Mouse (Mus musculus) brain, embryonic 14.5 days (tissue): ENCODE data around the gene Ppm1g.

Experiments used
- CTCF ChIP-seq: fragments of 200-500 bp; IDR thresholded peaks from 2 replicates; pipeline ENCODE4 v1.5.1; 2012; ENCODE audit warnings: inconsistent platforms, mild to moderate bottlenecking, moderate library complexity, borderline replicate concordance; ENCODE audit not compliant: insufficient read depth, insufficient read length; ENCODE audit errors: extremely low read depth
- POLR2A ChIP-seq: fragments of 200-500 bp; IDR thresholded peaks from 2 replicates; pipeline ENCODE4 v1.6.1; 2012; ENCODE audit warnings: mild to moderate bottlenecking, inconsistent platforms, borderline replicate concordance; ENCODE audit not compliant: poor library complexity, insufficient read depth, insufficient read length, severe bottlenecking; ENCODE audit errors: extremely low read depth

DNA sequence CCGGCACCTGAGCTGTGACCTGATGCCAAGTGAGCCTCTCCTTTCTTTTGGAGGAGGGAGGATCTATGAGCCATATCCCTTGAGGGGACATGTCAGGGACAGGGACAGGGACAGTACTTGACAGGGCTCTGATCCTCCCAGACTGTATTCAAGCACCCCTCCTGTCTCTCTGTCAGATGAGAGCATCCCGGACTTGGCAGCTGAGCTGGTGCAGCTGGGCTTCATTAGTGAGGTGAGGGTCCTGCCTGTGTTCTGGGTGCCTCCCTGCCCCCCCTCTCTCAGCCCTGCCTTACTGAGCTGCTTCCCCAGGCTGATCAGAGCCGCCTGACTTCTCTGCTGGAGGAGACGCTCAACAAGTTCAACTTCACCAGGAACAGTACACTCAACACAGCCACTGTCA, 30.2 kb upstream of the Ppm1g start:
- TF ChIP-seq CTCF: no peak
- TF ChIP-seq POLR2A: no peak
